Mouse (Mus musculus) limb, embryonic 10.5 days (tissue): Measurements from ENCODE around the gene Usp31. TPM values are rescaled to one million over a fixed set of nuclear protein-coding genes. Genes with fewer than 3 reads are reported as not detected.

Experiments used
- DNase-seq: peaks from one replicate; pipeline ENCODE4 v3.0.0-alpha.2; 2017; ENCODE audit warnings: low spot score
- H3K27ac ChIP-seq: fragments of 300-500 bp; sonication (generic); 2 replicates; pipeline ENCODE4 v1.5.1; 2016; ENCODE audit warnings: mild to moderate bottlenecking
- H3K27me3 ChIP-seq: fragments of 300-500 bp; sonication (generic); 2 replicates; pipeline ENCODE4 v1.6.1; 2016; ENCODE audit warnings: low read depth, mild to moderate bottlenecking; ENCODE audit not compliant: poor library complexity, severe bottlenecking
- H3K36me3 ChIP-seq: fragments of 300-500 bp; sonication (generic); 2 replicates; pipeline ENCODE4 v1.6.1; 2016; ENCODE audit warnings: mild to moderate bottlenecking, moderate library complexity
- H3K4me1 ChIP-seq: fragments of 300-500 bp; sonication (generic); 2 replicates; pipeline ENCODE4 v1.6.1; 2016
- H3K4me3 ChIP-seq: fragments of 300-500 bp; sonication (generic); 2 replicates; pipeline ENCODE4 v1.5.1; 2016; ENCODE audit warnings: mild to moderate bottlenecking, moderate library complexity
- H3K9me3 ChIP-seq: fragments of 300-500 bp; sonication (generic); replicated peaks from 2 replicates; pipeline ENCODE4 v1.6.1; 2016; ENCODE audit warnings: mild to moderate bottlenecking
- WGBS: fragments of 180-500 bp; shearing (Covaris S2); methylation state at CpG from one replicate; pipeline ENCODE4 v1.1.7; 2016; 5-methylcytosine and 5-hydroxymethylcytosine counted together
- polyA plus RNA-seq: library from polyadenylated mRNA; unstranded; fragments of >200 nt; fragmentation: Nextera tagmentation; extraction: Ambion mirVana; gene quantifications from 2 replicates; pipeline ENCODE4 v1.2.1, GENCODE M21; 2016

Usp31 gene
- polyA plus RNA-seq, 1 experiment from 2014 or later = 1.6 TPM

DNA sequence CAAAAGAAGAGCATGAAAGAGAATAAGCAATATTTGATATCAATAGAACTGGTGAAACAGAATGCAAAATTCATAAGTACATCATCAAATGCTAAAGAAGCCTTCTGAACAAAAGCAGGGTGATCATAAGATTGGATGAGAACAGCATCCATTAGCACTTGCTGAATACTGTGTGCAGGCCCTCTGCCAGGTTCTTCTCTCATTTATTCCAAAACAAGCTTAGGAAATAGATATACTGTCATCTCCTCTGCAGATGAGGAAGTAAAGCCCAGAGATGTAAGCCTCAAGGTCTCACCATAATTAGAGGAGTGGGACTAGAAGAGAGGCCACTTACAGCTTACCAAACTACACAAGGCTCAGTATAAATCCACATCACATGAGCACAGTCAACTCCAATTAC, 7.8 kb downstream of the Usp31 start:
- Histone ChIP-seq H3K27ac (no peak overlapping the region), H3K9me3 (no peaks in the 10 kb centered on the region), H3K4me1 (no peaks in the 10 kb centered on the region), H3K36me3 (peaks cover 18% of the 10 kb centered on the region), H3K4me3 (no peak overlapping the region), H3K27me3 (no peaks in the 10 kb centered on the region)
- no peak for DNase-seq

- no peaks in the 10 kb centered on the region for H3K4me1 ChIP-seq
- no peak overlapping the region for H3K4me3 ChIP-seq
- H3K9me3 ChIP-seq = no peaks in the 10 kb centered on the region
- DNase-seq = no peak
- 84% methylated on average over 1 of the region's 1 CpGs for WGBS
- H3K27me3 ChIP-seq = no peaks in the 10 kb centered on the region
- no peak overlapping the region for H3K27ac ChIP-seq
- H3K36me3 ChIP-seq = 0 out of 2 replicates have a peak, but pooled peaks cover 7% of the 10 kb centered on the region
These were observed 9.5 kb downstream of the Usp31 start for GRCm38 (mm10) chr7:121697574-121697973.

- no peak for DNase-seq
- H3K4me3 ChIP-seq = no peak overlapping the region
- H3K36me3 ChIP-seq = 0 out of 2 replicates have a peak, but pooled peaks cover 6% of the 10 kb centered on the region
- no peaks in the 10 kb centered on the region for H3K27me3 ChIP-seq
- H3K9me3 ChIP-seq = no peaks in the 10 kb centered on the region
- H3K27ac ChIP-seq = no peak overlapping the region
- H3K4me1 ChIP-seq = no peaks in the 10 kb centered on the region
These were observed 9.9 kb downstream of the Usp31 start for GRCm38 (mm10) chr7:121697170-121697569.

DNA sequence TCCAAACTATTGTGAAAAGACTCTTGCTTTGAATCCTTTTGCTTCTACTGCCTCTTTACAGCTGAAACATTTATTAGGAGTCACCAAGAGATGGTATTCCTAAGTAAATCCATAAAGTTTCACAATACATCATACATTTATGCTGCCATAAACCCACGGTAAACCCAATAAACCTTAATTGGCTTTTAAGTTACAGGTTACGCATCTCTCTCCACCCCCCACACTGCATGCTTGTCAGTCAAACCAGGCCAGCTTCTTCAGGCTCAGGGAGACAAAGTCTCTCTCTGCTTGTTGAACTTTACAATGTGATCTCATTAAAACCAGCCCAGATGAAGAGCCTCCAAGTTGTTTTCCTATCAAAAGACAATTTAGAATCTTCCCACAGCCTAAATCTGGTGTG, 15.2 kb downstream of the Usp31 start:
- no peaks in the 10 kb centered on the region for H3K4me1 ChIP-seq
- no peak overlapping the region for H3K4me3 ChIP-seq
- WGBS = 67% methylated on average over 2 of the region's 2 CpGs
- no peaks in the 10 kb centered on the region for H3K9me3 ChIP-seq
- no peak overlapping the region for H3K27ac ChIP-seq
- no peaks in the 10 kb centered on the region for H3K27me3 ChIP-seq
- no peak for DNase-seq
- no peaks in the 10 kb centered on the region for H3K36me3 ChIP-seq

- no peak for DNase-seq
- H3K27ac ChIP-seq = no peak overlapping the region
- no peaks in the 10 kb centered on the region for H3K27me3 ChIP-seq
- no peaks in the 10 kb centered on the region for H3K4me1 ChIP-seq
- no peaks in the 10 kb centered on the region for H3K9me3 ChIP-seq
- H3K36me3 ChIP-seq = no peaks in the 10 kb centered on the region
- H3K4me3 ChIP-seq = no peak overlapping the region
These were observed 17.7 kb downstream of the Usp31 start for GRCm38 (mm10) chr7:121689338-121689737.

DNA sequence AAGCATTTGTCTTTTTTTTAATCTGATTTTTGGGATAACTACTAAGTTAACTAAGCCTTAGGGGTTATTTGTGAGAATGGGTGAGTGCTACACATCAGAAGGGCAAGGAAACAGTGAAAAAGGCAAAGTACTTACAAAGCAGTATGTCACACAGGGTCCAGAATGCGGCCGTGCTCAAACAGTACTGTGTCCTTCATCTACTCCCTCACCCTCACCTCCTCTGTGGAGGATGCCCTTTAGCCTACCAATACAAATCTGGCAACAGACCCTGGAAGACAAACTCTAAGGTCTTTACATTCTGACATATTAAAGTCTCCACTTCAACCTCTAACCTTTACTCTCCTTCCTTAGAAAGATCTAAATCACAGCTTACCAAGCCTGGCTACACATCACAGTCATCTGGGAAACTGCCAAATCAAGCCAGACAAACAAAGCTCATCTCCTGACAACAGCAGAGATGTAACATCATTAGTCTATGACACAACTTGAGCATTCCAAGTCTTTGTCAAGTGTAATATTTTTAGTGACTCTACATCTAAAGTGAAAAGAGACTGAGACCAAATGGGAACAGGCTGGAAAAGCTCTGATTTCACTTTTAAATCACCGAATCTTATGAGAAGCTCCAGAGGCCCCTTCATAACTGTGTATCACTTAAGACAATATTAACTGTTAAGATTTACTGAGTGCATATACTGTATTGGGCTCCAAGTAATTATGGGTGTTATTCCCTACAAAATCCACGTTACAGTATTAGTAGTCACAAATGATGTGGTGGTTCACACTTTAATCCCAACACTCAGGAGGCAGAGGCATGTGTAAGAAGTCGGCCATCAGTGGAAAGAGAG, 21.7 kb downstream of the Usp31 start:
- Histone ChIP-seq H3K4me3 (no peak overlapping the region), H3K4me1 (no peaks in the 10 kb centered on the region), H3K27me3 (no peaks in the 10 kb centered on the region), H3K36me3 (no peaks in the 10 kb centered on the region), H3K27ac (no peak overlapping the region), H3K9me3 (no peaks in the 10 kb centered on the region)
- DNase-seq = no peak
- WGBS = 89% methylated on average over 5 of the region's 5 CpGs

GRCm38 (mm10) chr7:121681191-121681590, 25.9 kb downstream of the Usp31 start:
- Histone ChIP-seq H3K36me3 (peaks cover 17% of the 10 kb centered on the region), H3K27ac (no peak overlapping the region), H3K27me3 (no peaks in the 10 kb centered on the region), H3K9me3 (no peaks in the 10 kb centered on the region), H3K4me1 (no peaks in the 10 kb centered on the region), H3K4me3 (no peak overlapping the region)
- no peak for DNase-seq

DNA sequence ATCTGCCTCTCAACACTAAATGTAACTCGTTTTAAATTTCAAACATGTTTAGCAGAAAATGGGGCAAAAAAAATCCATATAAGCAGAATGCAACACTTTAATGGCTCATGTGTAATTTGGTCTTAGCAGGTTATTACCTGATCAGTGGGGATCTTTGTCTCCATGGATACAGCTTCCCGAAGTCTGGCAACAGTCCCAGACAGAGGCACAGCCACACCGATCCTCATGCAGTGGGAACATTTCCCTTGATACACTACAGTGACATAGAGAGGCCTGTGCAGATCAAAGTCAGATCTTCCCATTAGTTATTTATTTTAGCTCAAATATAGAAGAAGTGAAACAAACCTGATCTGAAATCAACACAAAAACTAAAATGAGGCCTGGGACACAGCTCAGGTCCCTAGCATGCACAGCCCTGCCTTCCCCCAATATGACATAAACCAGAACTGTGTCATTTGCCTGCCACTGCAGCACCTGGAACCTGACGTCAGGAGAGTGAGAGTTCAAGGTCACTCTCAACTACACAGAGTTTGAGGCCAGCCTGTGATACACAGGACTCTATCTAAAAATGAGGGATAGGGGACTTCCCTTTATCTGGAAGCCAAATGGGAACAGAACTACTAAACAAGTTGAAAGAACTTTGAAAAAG, 29.8 kb downstream of the Usp31 start:
- no peak overlapping the region for H3K27ac ChIP-seq
- WGBS = 89% methylated on average over 4 of the region's 4 CpGs
- H3K4me3 ChIP-seq = no peak overlapping the region

GRCm38 (mm10) chr7:121660705-121661104, 46.3 kb downstream of the Usp31 start:
- 79% methylated on average over 1 of the region's 1 CpGs for whole genome bisulfite sequencing
- peaks cover 65% of the 10 kb centered on the region for H3K36me3 ChIP-seq
- no peaks in the 10 kb centered on the region for H3K27me3 ChIP-seq

More for the DNA sequence above, 29.8 kb downstream of the Usp31 start:
- no peak for DNase-seq
- Histone ChIP-seq H3K36me3 (peaks cover 35% of the 10 kb centered on the region), H3K27me3 (no peaks in the 10 kb centered on the region), H3K9me3 (no peaks in the 10 kb centered on the region), H3K4me1 (no peaks in the 10 kb centered on the region)

DNA sequence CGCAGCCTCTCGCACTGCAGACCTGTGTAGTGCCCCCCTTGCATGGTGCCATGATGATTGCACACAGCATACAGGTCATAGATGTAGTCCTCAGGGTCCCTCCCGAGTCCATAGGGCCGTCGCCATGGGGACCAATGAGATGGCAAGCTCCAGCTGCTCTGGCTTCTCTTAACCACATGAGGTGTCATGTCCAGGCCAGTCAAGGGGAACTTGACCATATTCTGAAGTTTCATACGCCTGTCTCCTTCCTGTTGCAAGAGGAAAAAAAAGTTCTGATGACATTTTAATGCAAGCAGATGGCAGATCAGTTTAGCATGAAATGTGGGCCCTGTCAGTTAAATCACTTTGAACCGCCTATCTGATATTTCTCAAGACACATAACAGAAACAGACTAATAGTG, 48.2 kb downstream of the Usp31 start:
- 92% methylated on average over 7 of the region's 7 CpGs for WGBS
- Histone ChIP-seq H3K4me1 (no peaks in the 10 kb centered on the region), H3K36me3 (peaks cover 63% of the 10 kb centered on the region), H3K27ac (no peak overlapping the region), H3K27me3 (no peaks in the 10 kb centered on the region), H3K9me3 (no peaks in the 10 kb centered on the region), H3K4me3 (no peak overlapping the region)
- DNase-seq = no peak

More at GRCm38 (mm10) chr7:121660705-121661104, 46.3 kb downstream of the Usp31 start:
- no peaks in the 10 kb centered on the region for H3K4me1 ChIP-seq
- no peak overlapping the region for H3K4me3 ChIP-seq
- no peaks in the 10 kb centered on the region for H3K9me3 ChIP-seq
- DNase-seq = no peak
- H3K27ac ChIP-seq = no peak overlapping the region

GRCm38 (mm10) chr7:121654675-121655074, 52.4 kb downstream of the Usp31 start:
- H3K27me3 ChIP-seq = no peaks in the 10 kb centered on the region
- H3K9me3 ChIP-seq = no peaks in the 10 kb centered on the region
- no peak overlapping the region for H3K4me3 ChIP-seq
- H3K4me1 ChIP-seq = no peaks in the 10 kb centered on the region
- DNase-seq = no peak
- 96% methylated on average over 2 of the region's 2 CpGs for WGBS
- no peak overlapping the region for H3K27ac ChIP-seq
- peaks cover 57% of the 10 kb centered on the region for H3K36me3 ChIP-seq

- 90% methylated on average over 2 of the region's 2 CpGs for WGBS
- no peaks in the 10 kb centered on the region for H3K9me3 ChIP-seq
These were observed 54.4 kb downstream of the Usp31 start for GRCm38 (mm10) chr7:121652629-121653028.

GRCm38 (mm10) chr7:121650724-121651123, 56.3 kb downstream of the Usp31 start:
- no peak overlapping the region for H3K27ac ChIP-seq
- no peaks in the 10 kb centered on the region for H3K27me3 ChIP-seq
- no peaks in the 10 kb centered on the region for H3K9me3 ChIP-seq
- no peak overlapping the region for H3K4me3 ChIP-seq
- DNase-seq = no peak
- 94% methylated on average over 3 of the region's 3 CpGs for WGBS
- peaks cover 65% of the 10 kb centered on the region for H3K36me3 ChIP-seq
- no peaks in the 10 kb centered on the region for H3K4me1 ChIP-seq

More at GRCm38 (mm10) chr7:121652629-121653028, 54.4 kb downstream of the Usp31 start:
- H3K4me1 ChIP-seq = no peaks in the 10 kb centered on the region
- no peak for DNase-seq
- H3K27me3 ChIP-seq = no peaks in the 10 kb centered on the region
- no peak overlapping the region for H3K27ac ChIP-seq
- no peak overlapping the region for H3K4me3 ChIP-seq
- peaks cover 64% of the 10 kb centered on the region for H3K36me3 ChIP-seq
